Mouse (Mus musculus) WW6 (cell line): ENCODE measurements at regions not wholly inside any gene's neighbourhood (a gene's known extent, or its start where the extent isn't known, plus 50 kb on each side); places are given as distances from the start of the nearest gene placed in this dataset.

Source experiments
- DNase-seq: peaks from one replicate; pipeline ENCODE4 v3.0.0-alpha.2; 2013; ENCODE audit warnings: low read depth, low spot score

DNA sequence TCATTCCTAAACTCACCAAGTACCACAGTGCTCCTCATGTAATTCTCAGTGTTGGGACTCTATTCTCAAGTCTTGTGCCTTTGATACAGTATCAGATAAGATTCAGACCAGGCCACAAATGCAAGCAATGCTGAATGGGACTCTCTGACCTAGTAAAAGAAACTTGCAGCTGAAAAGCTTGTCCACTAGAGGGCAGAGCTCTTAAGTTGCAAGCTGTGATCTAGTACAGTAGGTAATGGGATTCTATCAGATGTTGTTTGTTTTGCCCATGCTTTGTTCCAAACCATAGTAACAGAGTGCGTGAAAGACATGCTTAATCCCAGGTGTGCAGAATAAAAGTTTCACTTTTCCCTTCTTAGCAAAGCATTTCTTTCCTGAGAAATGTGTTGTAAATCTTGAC lies 383.2 kb upstream of the Chrm2 start:
- DNase-seq = peak; percentile 13

DNA sequence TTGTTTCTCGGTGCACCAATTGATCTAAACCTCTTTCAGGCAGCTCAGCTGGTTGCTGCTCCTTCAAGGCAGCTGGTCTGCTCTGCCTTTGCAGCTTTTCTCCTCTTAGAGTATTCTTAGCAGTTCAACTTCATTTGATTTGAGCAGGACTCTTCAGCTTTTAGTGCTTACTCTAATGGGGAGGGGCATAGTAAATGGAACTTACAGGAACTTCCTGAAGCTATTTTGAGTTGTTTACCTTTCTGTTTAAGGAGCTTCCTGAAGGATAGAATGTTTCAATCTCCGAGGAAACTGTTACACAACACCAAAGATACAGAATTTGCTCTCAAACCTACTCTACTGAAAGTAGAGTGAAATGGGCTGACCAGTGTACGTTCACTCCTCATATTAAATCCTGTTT lies 385.8 kb upstream of the Chrm2 start:
- no peak for DNase-seq

DNA sequence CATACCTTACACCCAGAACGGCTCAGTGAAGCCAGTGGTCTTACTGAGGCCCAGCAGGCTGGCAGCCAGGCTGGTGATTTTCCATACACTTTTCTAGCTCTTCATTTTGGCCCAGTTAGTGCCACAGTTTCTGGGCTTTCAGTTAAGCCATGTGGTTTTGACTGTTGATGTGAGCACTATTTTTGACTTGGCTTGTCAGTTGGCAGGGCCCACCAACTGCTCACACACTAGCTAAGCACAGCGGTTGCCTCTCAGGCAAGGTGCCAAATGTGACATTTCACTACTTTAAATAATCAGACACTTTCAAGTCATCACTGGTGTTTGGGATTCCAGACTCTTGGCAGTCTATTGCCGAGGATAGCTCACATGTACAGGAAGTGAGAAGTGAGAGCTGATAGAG lies 399.0 kb upstream of the Chrm2 start:
- DNase-seq = no peak

DNA sequence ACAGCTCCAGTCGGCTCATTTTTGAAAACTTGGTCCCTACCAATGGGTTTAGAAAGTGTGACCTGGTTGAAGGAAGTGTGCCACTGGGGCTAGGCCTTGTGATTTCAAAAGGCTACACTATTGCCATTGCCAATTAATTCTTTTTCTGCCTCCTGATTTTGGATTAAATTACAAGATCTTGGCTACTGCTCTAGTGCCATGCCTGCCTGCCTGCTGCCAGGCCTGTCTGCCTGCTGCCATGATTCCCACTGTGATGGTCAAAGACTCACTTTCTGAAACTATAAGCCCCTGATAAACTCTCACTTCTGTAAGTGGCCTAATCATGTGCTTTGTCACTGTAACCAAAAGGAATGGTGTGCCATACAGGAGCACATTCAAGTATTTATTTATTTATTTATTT lies 400.4 kb upstream of the Mtpn start:
- DNase-seq = no peak

DNA sequence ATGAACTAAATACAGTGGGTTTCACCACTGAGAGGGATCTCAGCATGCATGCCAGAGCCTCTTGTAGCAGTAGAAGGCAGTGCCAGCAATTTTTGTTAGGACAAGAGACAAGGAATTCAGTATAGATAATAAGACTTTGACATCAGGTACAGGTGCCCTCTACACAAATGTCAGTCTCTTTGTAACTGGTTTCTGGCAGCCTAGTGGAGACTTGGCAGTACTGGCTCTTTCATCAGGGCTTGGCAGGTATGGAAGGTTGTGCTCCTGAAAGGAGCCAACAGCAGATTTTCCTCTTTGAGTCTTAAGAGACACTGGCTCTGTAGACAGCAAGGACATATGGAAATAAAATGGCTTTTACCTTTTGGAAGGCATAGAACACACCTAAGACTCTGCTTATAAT lies 384.5 kb upstream of the Mtpn start:
- DNase-seq = no peak

DNA sequence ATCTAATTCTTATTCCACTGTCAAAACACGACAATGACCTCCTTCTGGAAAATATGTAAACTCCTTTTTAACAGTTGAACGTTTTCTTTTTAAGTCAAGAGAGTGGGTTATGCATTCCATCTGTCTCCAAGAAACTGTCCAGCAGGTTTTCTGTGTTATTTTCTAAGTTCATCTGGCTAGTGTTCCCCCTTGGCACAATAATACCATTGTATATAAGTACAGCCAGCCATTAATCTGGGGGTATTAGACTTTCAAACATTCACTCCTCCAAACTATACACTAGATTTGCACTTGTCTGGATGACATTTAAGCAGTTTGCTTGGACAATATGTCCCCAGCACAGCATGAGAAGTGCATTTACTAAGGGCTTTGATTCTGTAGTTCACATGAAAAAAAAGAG lies 358.3 kb upstream of the Mtpn start:
- no peak for DNase-seq

DNA sequence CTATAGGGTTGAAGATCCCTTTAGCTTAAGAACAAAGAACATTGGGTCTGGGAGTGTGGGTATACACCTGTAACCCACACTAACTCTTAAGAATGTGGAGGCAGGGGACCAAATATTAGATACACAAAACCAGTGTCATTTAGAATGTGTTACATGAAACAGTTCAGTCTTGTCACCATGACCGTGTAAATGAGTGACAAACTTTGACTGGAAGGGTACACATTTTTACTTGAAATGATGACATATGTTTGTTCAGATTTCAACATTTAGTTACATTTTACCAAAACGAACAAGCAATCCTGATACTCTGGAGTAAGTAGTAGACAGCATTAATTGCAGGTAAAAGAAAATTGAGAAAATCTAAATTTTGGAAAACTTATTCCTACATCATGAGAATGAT lies 356.0 kb upstream of the Mtpn start:
- DNase-seq = no peak

DNA sequence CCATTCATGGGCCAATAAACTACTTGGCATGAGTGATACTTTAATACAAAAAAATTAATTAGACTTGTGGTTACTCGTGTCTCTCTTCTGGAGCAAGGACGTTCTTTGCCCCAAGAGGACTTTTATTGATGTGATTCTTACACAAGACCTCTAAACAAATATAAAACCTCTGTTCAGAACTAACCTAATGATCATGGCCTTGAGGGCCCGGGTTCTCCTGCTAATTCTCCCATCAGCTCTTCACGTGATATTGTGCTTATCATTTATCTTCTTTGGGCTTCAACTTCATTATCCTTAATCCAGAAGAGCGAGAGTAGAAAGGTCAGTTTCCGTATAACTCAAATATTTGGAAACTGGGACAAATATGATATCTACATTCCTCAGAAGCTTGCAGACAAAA lies 335.0 kb upstream of the Mtpn start:
- no peak for DNase-seq

DNA sequence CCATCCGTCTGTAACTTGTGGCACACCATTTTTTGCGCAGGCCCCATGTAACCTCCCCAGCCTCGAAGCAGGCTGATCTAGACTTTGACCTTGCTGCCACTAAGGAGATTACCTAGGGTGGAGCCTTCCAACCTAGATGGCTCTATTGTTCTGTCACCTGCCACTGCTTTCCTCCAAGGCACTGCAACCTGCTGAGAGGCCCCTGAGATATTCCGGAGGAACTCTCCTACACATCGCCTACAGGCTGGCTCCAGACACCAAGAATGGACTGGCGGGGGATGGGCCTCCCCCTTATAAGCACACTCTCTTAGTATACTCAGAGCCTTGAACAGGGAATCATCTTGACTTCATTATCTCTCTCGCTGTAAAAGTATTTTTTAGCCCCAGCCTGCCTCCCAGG lies 331.7 kb upstream of the Mtpn start:
- peak; percentile 46 for DNase-seq

DNA sequence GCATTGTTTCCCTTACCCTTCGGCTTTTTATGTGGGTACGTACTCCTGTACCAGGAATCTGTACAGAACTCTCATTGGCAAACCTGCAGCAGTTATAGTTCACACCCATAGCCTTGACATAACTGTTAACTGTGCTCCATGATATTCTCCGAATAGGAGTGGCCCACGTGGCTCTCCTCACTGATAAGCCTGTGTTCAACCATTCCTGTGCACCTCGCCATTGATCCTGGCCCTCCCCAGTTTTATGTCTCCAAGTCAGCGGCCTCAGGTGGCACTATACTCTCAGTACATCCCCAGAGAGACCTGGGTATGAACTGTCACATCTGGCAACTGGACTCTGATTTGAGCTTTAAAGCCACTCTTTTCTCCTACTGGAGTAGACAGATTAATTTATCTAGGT lies 324.5 kb upstream of the Mtpn start:
- no peak for DNase-seq

DNA sequence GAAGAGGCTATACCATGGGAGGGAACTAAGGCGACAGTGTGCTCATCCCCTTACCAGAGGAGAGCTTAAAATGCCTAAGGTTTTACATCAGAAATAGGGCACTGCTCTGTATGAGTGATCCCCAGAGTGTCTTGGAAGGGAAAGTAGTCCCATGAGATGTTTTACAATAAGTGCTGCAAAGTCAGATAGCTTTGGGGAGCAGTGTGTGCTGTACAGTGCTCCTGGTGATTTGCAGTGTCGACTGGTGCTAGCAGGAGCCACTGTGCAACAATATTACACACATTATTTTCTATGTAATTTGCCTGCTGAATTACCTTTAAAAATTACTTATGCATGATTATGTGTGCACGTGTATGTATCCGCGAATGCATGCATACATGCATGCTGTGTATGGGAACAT lies 314.3 kb upstream of the Mtpn start:
- DNase-seq = no peak

DNA sequence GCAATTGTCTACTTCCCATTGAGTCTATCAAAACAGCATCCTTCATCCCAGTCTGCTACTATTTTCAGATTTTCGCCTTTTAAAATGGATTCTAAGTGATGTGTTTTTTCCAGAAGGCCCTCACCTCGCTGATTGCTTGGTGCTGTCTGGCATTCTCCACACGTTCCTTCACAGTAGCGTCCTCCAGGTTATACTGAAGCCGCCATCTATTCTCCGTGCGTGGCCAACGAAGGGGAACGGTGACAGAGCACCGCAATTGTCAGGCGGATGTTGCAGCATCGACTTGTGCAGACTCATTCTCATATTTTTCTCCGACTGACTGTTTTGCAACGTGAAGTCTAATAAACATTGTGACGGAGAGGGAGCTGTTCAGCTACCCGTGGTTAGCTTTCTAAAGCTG lies 277.0 kb upstream of the Mtpn start:
- DNase-seq = no peak

DNA sequence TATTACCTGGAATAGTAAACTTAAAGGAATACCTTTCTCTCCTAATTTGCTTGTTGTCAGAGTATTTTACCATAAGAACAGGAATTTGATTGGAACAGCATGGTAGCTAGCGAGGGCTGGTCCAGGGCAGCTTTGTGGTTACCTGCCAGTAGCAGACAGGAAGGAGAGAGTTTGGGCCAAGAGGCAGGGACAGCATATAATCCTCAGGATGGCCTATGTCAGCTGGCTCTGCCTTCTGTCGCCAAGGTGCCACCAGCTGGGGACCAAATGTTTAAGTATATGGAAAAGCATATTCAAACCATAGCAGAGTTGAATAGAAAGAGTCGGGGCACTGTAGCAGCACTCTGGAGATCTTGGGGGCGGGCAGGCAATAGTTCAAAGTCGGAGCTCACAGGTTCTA lies 274.8 kb upstream of the Mtpn start:
- no peak for DNase-seq

DNA sequence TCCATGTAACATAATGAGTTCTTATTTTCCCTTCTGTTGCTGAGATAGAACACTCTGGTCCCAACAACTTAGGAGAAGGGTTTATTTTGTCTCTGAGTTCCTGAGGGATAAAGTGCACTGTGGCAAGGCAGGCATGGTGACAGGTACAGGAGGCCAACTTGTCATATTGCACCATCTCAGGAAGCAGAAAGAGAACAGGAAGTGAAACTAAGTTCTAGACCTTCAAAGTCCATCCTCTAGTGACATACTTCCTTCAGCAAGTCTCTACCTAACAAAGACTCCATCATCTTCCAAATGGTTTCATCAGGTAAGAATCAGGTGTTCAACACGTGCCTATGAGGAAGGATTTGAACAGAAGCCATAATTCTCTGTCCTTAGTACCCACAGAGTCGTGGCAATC lies 266.1 kb upstream of the Mtpn start:
- DNase-seq = no peak

DNA sequence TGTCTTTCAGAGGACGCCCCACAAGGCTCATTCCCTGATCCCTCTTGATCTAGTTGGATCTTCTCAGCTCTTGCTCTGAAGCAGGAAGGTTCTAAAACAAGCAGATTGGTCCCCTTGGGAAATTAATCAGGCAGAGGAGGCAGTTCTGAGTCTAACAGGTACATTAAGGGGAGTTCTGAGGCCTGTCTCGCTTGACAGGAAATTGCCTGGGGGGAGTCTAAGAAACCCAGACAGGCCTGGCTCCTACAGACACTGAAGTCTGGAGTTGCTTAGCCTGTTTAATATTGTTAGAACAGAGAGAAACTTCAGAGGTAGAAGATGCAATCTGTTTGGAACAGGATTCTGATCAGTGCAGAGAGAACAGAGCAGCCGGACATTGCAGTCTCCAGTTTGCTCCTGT lies 264.4 kb upstream of the Mtpn start:
- DNase-seq = no peak

DNA sequence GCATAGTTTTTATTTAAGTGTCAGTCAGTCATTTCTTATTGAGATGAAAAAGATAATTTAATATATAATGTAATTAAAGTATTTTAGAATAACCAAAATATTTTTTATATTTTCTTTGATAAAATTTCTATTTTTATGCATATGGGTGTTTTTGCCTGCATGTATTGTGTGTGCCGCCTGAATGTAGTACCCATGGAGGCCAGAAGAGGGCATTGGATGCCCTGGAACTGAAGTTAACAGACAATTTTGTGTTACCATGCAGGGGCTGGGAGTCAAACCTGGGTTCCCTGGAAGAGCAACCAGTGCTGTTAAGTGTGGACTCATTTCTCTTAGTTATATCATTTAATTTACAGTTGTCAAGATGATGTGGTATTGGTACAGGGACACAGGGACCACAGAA lies 240.0 kb upstream of the Mtpn start:
- peak; percentile 13 for DNase-seq

DNA sequence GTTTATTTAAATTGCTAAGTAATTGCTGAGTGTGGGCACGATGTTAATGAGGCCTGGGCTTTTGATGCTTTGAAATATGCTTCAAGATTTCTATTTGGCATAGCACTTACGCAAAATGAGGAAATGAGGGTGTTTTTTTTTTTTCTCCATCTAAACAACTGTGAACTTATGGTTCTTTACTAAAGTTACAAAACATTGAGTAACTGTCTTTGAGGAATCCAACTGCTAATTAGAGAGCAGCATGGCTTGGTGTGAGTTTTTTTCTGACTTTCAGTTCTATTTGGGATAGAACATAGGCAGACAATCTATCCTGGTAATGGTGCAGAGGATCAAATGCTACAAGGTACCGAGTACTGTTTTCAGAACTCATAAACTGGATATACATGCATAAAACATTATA lies 231.2 kb upstream of the Mtpn start:
- no peak for DNase-seq

DNA sequence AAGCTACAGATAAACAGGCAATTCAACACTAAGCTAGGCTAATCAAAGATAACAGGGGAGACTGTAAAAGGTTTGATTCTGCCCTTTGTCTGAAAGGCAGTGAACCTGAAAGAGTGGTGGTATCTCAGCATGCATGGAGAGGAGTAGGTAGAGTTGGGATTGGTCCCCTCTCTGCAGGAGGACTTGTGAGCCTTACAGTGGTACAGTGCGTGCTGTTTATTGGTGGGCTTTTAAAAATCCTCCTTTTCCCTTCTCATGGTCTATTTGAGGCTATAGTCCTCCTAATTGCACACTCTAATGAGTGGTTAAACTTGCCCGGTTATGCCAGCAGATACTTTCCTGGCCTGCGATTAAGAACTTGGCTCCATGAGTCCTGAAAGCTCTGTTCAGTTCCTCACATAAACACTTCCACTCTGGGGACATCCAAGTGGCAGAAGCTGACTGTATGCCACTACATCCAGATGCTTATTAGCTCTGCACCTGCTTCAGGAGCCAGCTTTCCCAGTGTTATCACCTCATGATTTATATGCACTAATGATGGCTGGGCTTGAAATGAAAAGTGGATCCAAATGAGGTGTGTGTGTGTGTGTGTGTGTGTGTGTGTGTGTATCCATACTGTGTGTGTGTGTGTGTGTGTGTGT lies 220.0 kb upstream of the Mtpn start:
- DNase-seq = no peak

DNA sequence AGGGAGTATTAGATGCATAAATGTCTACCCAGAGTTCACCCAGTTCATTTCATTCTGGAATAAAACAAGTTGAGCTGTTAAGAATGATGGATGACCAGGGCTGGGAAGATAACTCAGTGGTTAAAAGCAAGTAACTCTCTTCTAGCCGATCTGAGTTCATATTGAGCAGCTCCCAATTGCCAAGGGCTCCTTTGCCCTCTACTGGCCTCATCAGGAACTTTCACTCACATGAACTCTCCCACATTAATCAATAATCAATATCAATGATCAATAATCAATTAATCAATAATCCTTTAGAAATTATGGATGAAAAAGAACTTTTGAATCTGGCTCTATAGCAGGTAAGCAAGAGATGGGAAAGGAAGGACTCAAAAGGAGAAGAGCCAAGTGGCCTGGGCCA lies 206.3 kb upstream of the Mtpn start:
- DNase-seq = no peak

DNA sequence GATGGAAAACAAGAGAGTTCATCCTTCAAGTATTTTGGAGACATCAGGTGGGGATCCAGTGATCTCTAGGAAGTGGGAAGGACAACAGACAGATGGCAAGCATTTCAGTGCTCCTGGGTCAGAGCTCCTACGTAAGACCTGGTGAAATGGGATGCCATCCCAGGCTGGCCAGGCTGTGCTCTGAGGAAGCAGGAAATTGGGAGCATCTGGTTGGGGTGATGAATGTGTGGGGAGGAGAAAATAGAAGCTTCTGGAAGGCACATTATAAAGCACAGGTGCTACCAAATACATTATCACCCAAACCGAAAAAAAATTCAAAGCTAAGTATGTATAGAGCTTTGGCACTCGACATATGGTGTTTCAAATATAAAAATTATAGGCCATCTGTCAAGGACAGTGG lies 165.9 kb upstream of the Mtpn start:
- DNase-seq = no peak

DNA sequence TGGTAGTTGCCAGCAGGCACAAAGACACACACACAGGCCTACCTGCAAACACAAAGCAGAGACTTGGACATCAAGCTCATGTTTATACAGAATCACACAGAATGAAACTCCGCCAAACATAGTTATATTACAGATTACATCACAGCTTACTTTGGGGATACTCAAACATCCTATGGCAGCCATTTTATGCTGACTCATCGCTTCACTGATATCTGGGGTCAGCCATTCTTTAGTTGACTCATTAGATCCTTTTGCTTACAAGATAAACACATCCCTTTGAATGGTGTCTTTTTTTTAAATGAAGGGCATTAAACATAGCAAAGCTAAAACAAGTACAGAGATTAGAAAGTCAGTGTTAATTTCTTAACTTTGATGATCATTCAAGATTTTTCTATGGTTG lies 127.4 kb upstream of the Mtpn start:
- no peak for DNase-seq

DNA sequence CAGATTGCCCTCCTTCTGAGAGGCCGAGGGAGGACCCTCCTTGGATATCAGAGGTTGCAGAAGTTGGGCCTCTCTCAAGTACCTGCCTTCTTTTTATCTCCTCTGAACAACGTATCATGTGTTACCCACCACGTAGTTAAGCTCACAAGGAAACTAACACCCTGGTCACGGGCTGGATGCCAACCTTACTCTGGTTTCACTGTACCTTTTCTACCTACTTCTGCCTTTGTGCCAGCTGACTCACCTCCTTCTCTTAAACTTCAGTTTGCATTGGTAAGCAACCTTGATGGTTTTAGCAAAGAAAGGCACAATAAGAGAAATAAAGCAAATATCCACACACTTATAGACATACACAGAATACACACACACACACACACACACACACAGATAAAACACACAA lies 111.7 kb upstream of the Mtpn start:
- DNase-seq = no peak

DNA sequence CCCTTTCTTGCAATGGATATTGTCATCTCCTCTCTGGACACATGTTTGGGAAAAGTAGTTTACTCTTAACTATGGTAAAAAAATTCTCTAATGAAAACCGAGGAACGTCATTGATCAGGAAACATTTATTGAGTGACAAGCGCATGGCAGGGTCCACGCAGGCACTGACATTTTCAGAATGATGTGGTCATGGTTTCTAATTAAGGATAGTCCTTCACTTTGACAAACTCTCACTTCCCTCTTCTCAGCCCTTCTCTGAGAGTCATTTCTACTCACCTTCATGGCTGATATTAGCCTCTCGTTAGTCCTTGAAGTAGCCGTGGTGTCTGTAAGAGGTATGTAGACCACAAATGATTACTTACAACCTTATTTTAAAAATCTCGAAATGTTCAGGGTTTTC lies 105.5 kb upstream of the Mtpn start:
- no peak for DNase-seq

DNA sequence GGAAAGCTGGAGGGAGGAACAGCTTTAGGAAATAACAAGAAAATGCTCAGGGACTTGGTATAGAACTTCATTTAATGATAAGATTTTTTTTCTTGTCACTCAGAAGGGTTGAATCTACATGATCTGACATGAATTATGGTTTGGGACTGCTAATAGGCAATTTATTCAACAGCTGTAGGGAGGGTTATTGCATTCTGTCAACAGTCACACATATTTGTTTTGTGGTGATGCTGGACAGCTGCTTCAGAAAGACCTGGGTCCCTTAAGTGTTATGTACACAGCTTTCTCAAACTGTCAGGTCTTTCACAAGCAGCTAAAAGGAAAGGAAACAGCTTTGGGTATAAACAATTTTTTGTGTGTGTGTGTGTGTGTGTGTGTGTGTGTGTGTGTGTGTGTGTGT lies 101.0 kb upstream of the Mtpn start:
- DNase-seq = no peak

DNA sequence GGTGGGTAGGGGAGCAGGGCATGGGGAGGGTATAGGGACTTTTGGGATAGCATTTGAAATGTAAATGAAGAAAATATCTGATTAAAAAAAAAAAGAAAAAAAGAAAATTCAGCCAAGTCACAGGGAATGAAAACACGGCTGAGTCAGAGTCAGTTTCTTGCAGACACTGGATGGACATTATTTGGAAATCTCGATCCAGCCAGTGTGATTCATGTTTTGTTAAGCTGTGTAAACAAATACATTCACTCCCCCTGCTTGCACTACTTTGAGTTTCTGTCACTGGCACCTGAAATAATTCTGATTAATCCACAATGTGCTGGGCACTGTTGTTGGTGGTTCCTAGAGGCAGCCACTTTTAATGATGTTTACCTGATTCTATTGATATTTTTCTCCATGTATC lies 68.6 kb upstream of the Mtpn start:
- DNase-seq = no peak
